Mouse (Mus musculus) heart, adult 2 months (tissue): Measurements from ENCODE around the gene Glul. TPM values are rescaled to one million over a fixed set of nuclear protein-coding genes. Genes with fewer than 3 reads are reported as not detected.

ENCODE experiments used
- DNase-seq, 2 experiments: peaks; one replicate each; pipeline ENCODE4 v3.0.0; 2021
- H3K27ac ChIP-seq: fragments of 200-600 bp; 2 replicates; pipeline ENCODE4 v1.8.1; 2022
- H3K27me3 ChIP-seq: fragments of 200-500 bp; 2 replicates; pipeline ENCODE4 v1.6.1; 2012; ENCODE audit warnings: mild to moderate bottlenecking, low read length, inconsistent platforms, mixed read lengths; ENCODE audit not compliant: control insufficient read depth, insufficient read depth
- H3K36me3 ChIP-seq: fragments of 200-500 bp; 2 replicates; pipeline ENCODE4 v1.6.1; 2012; ENCODE audit warnings: low read length, inconsistent platforms; ENCODE audit not compliant: control insufficient read depth, insufficient read depth
- H3K4me1 ChIP-seq: fragments of 200-500 bp; 2 replicates; pipeline ENCODE4 v1.6.1; 2011; ENCODE audit warnings: low read length; ENCODE audit not compliant: control insufficient read depth, insufficient read depth
- H3K4me3 ChIP-seq: fragments of 200-600 bp; 2 replicates; pipeline ENCODE4 v1.8.1; 2022
- H3K79me2 ChIP-seq: fragments of 200-500 bp; replicated peaks from 2 replicates; pipeline ENCODE4 v1.6.1; 2012; ENCODE audit warnings: mild to moderate bottlenecking, inconsistent platforms, low read length, moderate library complexity, mixed read lengths; ENCODE audit not compliant: control insufficient read depth, insufficient read depth
- H3K9ac ChIP-seq: fragments of 200-500 bp; 2 replicates; pipeline ENCODE4 v1.6.1; 2012; ENCODE audit warnings: low read depth, mild to moderate bottlenecking, control low read depth, inconsistent platforms, low read length, mixed read lengths
- CTCF ChIP-seq: fragments of 200-600 bp; IDR thresholded peaks from 2 replicates; pipeline ENCODE4 v1.8.1; 2022; ENCODE audit warnings: antibody characterized with exemption, mild to moderate bottlenecking, moderate library complexity
- EP300 ChIP-seq: fragments of 200-500 bp; IDR thresholded peaks from 2 replicates; pipeline ENCODE4 v1.6.1; 2011; ENCODE audit warnings: low read depth, low read length, control low read depth; ENCODE audit not compliant: insufficient read depth
- POLR2A ChIP-seq: fragments of 200-500 bp; IDR thresholded peaks from 2 replicates; pipeline ENCODE4 v1.6.1; 2011; ENCODE audit warnings: mild to moderate bottlenecking, low read depth, low read length, control low read depth; ENCODE audit not compliant: insufficient read depth
- WGBS: fragments of 180-500 bp; shearing (Covaris S2); methylation state at CpG from one replicate; pipeline ENCODE4 v1.1.7; 2018; 5-methylcytosine and 5-hydroxymethylcytosine counted together
- intact Hi-C: fragments of 180-260 bp; cut with DNase I; formaldehyde crosslinking; loops from one replicate; pipeline ENCODE4 v1.15.1; 2025
- polyA plus RNA-seq: library from polyadenylated mRNA; depleted of rRNA; stranded (reverse); fragments of >200 nt; gene quantifications from 2 replicates; pipeline ENCODE4 v1.2.3, GENCODE M21; 2012
- total RNA-seq, 2 experiments: library from RNA; stranded (reverse); gene quantifications; 2 replicates each; pipeline ENCODE4 v1.2.3; 2021

The Glul gene
- total and polyA plus RNA-seq, 3 experiments = 344 to 679 (median 406) TPM

- Histone ChIP-seq H3K27me3 (no peaks in the 10 kb centered on the region), H3K27ac (no peak overlapping the region), H3K4me3 (no peak overlapping the region), H3K9ac (no peak overlapping the region), H3K4me1 (peaks cover 8% of the 10 kb centered on the region), H3K36me3 (peaks cover 22% of the 10 kb centered on the region), H3K79me2 (no peaks in the 10 kb centered on the region)
- no peak for DNase-seq
- 90% methylated on average over 6 of the region's 6 CpGs for WGBS
- intact Hi-C loops = no loop called here
- TF ChIP-seq POLR2A (no peak), CTCF (no peak), EP300 (no peak)
Observed at GRCm38 (mm10) chr1:153911276-153911795, 11.6 kb downstream of the Glul start.

- TF ChIP-seq EP300 = no peak
- no peak for TF ChIP-seq POLR2A
- no peak for TF ChIP-seq CTCF
- Histone ChIP-seq H3K36me3 (peaks cover 10% of the 10 kb centered on the region), H3K27ac (peak overlapping the region; percentile 4; the same call in 1 of the 2 replicates), H3K9ac (no peak overlapping the region), H3K27me3 (no peaks in the 10 kb centered on the region), H3K4me1 (peaks cover 7% of the 10 kb centered on the region), H3K79me2 (no peaks in the 10 kb centered on the region), H3K4me3 (no peak overlapping the region)
- WGBS = 51% methylated on average over 3 of the region's 3 CpGs
- no peak for DNase-seq
- intact Hi-C loops = no loop called here
Observed at GRCm38 (mm10) chr1:153913869-153914268, 14.1 kb downstream of the Glul start.

DNA sequence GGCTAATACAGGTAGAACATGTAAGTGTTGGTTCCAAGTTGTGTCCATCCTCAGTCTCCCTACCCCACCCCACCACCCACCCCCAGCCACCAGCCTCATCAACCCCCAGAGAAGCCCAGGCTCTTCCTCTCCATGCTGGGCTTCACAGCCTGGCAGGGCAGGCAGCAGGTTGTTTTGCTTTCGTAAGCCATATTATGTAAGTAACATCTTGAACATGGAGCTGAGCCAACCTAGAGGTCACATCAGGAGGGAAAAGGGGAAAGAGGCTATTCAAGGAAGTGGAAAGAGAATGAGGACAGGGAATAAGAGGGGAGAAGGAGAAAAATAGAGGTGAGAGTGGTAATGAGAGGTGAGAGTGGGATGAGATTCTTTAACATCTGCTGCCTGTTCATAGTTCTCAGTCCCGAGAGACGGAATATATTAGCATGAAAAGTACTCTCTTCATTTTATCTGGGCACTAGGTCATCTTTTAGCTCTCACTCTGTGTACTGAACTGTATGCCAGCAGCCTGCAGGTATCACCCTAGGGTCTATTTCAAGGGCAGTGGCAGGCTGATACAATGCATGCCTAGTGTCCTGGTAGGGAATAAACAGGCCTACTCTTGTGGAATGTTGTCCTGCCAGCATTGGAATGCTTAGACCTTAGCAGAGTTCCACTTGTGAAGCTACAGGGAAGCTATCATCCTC, 18.9 kb downstream of the Glul start:
- H3K79me2 ChIP-seq = no peaks in the 10 kb centered on the region
- H3K4me1 ChIP-seq = peaks cover 10% of the 10 kb centered on the region
- no peak for TF ChIP-seq CTCF
- 0 out of 2 replicates have a peak, but pooled peaks have one; percentile 31 for TF ChIP-seq EP300
- TF ChIP-seq POLR2A = no peak
- peak overlapping the region; percentile 78 for H3K27ac ChIP-seq
- intact Hi-C loops = no loop called here
- H3K27me3 ChIP-seq = no peaks in the 10 kb centered on the region
- H3K36me3 ChIP-seq = peaks cover 2% of the 10 kb centered on the region; the same call in 1 of the 2 replicates
- 62% methylated on average over 3 of the region's 3 CpGs for WGBS
- DNase-seq = no peak
- no peak overlapping the region for H3K4me3 ChIP-seq
- H3K9ac ChIP-seq = no peak overlapping the region

DNA sequence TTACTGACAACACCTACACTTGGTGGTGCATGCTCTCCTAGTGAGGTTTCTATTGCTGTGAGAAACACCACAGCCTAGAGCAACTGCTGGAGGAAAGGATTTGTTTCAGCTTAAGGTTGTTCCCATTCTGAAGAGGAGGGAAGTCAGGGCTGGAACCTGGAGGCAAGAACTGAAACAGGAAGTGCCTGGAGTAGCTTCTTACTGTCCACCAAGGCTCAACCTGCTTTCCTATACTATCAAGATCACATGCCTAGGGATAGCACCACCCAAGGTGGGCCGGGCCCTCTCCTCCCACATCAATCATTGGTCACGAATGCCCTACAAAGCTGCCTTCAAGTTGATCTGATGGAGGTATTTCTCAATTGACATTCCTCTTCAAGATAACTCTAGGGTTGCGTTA, 21.9 kb downstream of the Glul start:
- Histone ChIP-seq H3K4me1 (peaks cover 7% of the 10 kb centered on the region), H3K27me3 (no peaks in the 10 kb centered on the region), H3K9ac (no peak overlapping the region), H3K4me3 (no peak overlapping the region), H3K36me3 (no peaks in the 10 kb centered on the region), H3K79me2 (no peaks in the 10 kb centered on the region), H3K27ac (peak overlapping the region; percentile 43; the same call in 1 of the 2 replicates)
- WGBS = 91% methylated on average over 3 of the region's 3 CpGs
- no peak for DNase-seq
- intact Hi-C loops = loop anchor here (1.0 to 5.0 kb wide), 2 partner anchors 20 to 111 kb away; no protein-coding TSS in a partner anchor
- TF ChIP-seq POLR2A = no peak
- no peak for TF ChIP-seq CTCF
- TF ChIP-seq EP300 = no peak

DNA sequence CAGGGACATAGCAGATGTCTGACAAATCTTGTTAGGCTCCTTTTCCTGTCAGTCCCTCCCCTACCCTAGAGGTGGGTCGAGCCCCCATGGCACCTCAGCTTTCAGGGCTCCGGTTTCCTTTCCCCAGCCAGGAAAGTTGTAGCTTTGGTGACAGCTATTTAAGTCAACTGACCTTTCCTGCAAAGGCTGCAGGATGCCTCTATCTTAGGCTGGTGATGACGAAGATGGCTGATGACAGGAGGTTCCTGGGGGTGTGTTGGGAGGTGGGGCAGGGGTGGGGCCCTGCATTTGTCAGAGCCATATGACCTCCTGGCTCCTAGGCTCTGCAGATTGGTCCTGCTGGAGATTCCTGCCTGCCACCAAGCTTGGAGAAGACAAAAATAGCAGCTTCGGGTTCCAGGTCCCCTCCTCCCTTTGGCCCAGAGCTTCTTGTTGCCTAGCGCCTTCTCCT, 22.9 kb downstream of the Glul start:
- WGBS = 11% methylated on average over 5 of the region's 5 CpGs
- H3K4me3 ChIP-seq = no peak overlapping the region
- H3K4me1 ChIP-seq = peaks cover 7% of the 10 kb centered on the region
- DNase-seq = peak; percentile 55 to 84
- intact Hi-C loops = loop anchor here (1.0 to 5.0 kb wide), 2 partner anchors 21 to 110 kb away; no protein-coding TSS in a partner anchor
- H3K27me3 ChIP-seq = no peaks in the 10 kb centered on the region
- H3K79me2 ChIP-seq = no peaks in the 10 kb centered on the region
- H3K9ac ChIP-seq = no peak overlapping the region
- TF ChIP-seq EP300 = peak; percentile 85; the same call in 1 of the 2 replicates
- no peak for TF ChIP-seq POLR2A
- H3K36me3 ChIP-seq = no peaks in the 10 kb centered on the region
- H3K27ac ChIP-seq = peak overlapping the region; percentile 79
